Mouse (Mus musculus) retina, postnatal 1 day (tissue): ENCODE data around the gene Onecut3.

ENCODE experiments used
- DNase-seq: peaks from one replicate; pipeline ENCODE4 v3.0.0-alpha.2; 2012

Onecut3 gene

DNA sequence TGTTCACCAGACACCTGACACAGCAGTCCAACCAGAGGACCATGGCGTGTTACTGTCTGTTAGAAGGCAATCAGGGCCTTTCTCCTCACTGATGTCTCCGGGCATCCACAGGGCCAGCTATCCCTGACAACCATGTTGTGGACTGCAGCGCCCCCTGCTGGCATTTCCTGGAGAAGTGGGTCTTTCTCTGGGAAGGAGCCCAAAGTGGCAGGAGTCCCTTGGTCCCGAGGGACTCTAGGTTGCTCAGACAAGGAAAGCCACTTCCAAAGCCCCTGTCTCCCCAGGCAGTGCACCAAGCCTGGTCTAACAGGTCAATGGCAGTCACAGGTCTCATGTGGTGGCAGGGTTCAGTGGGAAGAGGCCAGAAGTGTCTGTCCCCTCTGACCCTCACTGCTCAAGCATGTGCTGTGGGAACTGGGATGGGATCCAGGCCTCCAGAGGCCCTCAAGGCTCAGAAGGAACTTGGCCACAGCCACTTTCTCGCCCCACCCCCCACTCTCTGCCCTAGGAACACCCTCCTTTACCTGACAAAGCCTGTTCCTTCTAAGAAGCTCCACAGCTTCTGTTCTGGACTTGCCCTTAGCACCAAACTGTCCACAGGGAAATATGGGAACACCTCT is 62.8 kb downstream of the Onecut3 start:
- DNase-seq, result peak; percentile 82

DNA sequence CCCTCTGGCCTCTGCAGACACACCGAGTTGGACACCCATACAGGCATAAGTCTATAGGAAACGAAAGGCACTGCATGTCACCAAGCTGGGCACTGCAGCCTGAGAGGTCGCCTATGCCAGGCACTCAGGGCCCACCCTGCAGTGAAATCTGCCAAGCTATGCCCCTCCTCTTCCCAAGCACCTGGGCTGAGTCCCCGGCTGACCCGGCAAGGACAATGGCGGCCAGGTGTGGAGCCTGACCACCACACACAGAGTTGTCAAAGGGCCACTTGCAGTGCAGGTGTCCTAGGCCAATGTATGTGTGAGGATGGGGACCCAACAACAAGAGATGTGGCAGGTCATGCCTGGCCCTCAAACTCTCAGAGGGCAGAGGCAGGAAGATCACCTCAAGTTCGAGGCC is 64.8 kb downstream of the Onecut3 start:
- DNase-seq, result no peak

DNA sequence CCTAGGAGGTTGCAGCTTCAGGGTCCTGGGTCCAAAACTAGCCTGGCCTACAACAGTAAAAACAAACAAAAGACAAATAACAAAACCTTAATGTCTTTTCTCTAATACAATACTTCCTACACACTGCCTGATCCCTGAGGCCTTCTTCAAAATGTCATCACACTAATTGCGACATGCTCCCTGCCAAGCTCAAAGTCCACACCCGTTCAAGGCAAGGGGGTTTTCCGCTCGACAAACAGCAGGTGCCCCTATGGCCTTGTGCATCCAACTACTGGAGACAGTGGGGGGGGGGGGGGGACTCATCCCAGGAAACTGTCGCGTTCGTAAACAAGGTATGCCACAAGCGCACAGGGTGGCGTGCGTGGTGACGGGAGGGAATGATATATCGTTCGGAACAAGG is 66.0 kb downstream of the Onecut3 start:
- no peak for DNase-seq

DNA sequence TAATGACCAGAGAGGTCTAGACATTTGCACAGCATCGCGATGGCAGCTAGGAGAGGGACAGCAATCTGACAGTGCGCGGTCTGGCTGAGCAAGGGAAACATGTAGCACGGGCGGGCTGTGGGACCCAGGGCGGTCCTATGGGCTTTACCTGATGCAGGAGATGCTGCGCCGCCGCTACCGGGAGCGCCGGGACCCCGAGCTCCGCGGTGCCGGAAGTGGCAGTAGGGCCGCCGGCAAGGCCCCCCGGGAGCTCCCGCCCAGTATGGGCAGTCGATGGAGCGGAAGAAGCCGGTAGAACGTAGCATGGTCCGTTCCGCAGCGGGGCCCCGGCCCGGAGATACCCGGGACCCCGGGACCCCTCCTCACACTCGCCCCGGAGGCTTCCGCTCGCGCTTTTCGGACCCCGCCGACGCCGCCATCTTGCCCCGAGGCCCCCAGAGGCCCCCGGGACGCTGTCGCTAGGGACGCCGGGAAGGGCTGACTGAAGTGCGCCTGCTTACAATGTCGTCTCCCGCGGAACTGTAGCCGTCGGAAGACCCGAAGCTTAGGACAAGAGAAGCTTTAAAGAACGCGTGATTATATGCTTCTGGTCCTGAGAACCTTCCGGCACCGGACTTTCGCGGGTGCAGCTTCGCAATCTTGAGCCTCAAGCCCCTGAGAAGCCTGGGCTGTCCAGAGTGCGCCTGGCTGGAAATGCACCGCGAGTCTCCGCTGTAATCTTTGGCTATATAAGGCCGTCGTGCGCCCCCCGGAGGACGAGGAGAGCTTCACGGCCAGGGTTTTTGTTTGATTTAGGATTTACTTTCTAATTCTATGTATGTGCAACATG is 66.7 kb downstream of the Onecut3 start, which contains the start of gene Rexo1:
Gene Rexo1 (minus strand): TSS at position 445 of the 829 bp plus-strand sequence.
- DNase-seq, result peak; percentile 96

DNA sequence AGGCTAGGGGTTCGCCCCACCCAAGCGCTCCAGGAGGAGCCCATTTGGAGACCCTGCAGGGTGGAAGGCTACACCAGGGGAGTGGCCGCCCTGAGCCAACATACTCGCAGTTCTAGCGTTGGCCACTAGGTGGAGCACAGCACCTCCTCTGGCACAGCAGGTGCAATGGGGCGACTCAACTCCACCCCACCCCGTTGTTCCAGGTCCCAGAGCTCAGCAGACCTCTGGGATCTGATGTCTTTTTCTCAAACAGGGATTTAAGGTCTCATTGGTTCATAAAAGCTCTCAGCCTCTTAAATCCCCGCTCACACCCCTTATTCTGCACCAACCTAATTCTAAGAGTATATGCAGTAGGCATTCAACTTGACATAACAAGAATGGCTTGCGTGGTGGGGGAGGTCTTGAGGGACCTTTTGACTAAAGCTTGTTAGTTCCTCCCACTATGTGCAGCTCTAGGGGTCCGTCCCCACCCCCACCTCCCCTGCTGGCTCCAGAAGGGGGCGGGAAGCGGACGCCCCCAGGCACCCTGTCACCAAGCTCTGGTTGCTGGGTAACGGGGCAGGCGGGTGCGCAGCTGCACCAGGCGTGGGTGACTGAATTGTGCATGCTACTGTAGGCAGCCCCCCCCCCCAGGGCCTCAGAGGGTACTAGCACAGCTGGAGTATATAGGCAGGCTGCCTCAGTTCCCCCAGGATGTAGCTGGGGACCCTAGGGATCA is 71.9 kb downstream of the Onecut3 start:
- peak; percentile 91 for DNase-seq
